Mouse (Mus musculus) G1E (cell line): ENCODE measurements around the gene Rab3b. TPM values are rescaled to one million over a fixed set of nuclear protein-coding genes. Genes with fewer than 3 reads are reported as not detected.

Experiments
- ATAC-seq: 2 replicates; pipeline ENCODE4 v1.8.0; 2016; ENCODE audit warnings: mild to moderate bottlenecking; ENCODE audit not compliant: insufficient number of reproducible peaks, poor library complexity, low FRiP score, severe bottlenecking; ENCODE audit errors: extremely low read depth
- DNase-seq: peaks from one replicate; pipeline ENCODE4 v3.0.0; 2012; ENCODE audit warnings: low spot score
- H3K27me3 ChIP-seq: 2 replicates; pipeline ENCODE4 v1.6.1; 2012; ENCODE audit warnings: mild to moderate bottlenecking, low read length, inconsistent platforms; ENCODE audit not compliant: insufficient read depth
- H3K36me3 ChIP-seq: replicated peaks from 2 replicates; pipeline ENCODE3; 2012; ENCODE audit warnings: mild to moderate bottlenecking, inconsistent platforms
- H3K4me1 ChIP-seq: 2 replicates; pipeline ENCODE4 v1.6.1; 2012; ENCODE audit warnings: low read depth, low read length, inconsistent platforms, mixed read lengths; ENCODE audit not compliant: insufficient read depth
- H3K4me3 ChIP-seq: 2 replicates; pipeline ENCODE4 v1.5.1; 2012; ENCODE audit warnings: low read depth, mild to moderate bottlenecking, inconsistent platforms, low read length, moderate library complexity, mixed read lengths
- H3K9me3 ChIP-seq: replicated peaks from 2 replicates; pipeline ENCODE4 v1.6.1; 2012; ENCODE audit warnings: inconsistent platforms
- CTCF ChIP-seq: IDR thresholded peaks from 2 replicates; pipeline ENCODE4 v1.5.1; 2012; ENCODE audit warnings: low read depth, low read length, inconsistent platforms, mixed read lengths
- GATA1 ChIP-seq: IDR thresholded peaks from 2 replicates; pipeline ENCODE4 v1.6.1; 2012; ENCODE audit warnings: borderline replicate concordance, low read length, inconsistent platforms, mixed read lengths
- GATA2 ChIP-seq: IDR thresholded peaks from 2 replicates; pipeline ENCODE4 v1.6.1; 2012; ENCODE audit warnings: low read depth, low read length, inconsistent platforms, borderline replicate concordance
- POLR2AphosphoS5 ChIP-seq: IDR thresholded peaks from 2 replicates; pipeline ENCODE4 v1.6.1; 2012; ENCODE audit warnings: low read depth, low read length, inconsistent platforms; ENCODE audit not compliant: insufficient replicate concordance
- TAL1 ChIP-seq: conservative IDR thresholded peaks from 2 replicates; pipeline ENCODE4 v1.6.1; 2012; ENCODE audit warnings: low read depth, low read length, inconsistent platforms, mixed read lengths
- polyA plus RNA-seq: library from polyadenylated mRNA; stranded (reverse); fragments of >175 nt; gene quantifications from 2 replicates; pipeline ENCODE4 v1.2.3, GENCODE M21; 2012
- total RNA-seq, 2 experiments: library from RNA; stranded (forward) in 1 of 2; stranded (reverse) in 1 of 2; fragments of 200-1000 nt in 1 of 2; fragments of >200 nt in 1 of 2; fragmentation: Nextera tagmentation in 1 of 2; gene quantifications; 2 replicates each; pipeline ENCODE4 v1.2.3; 2014 to 2017

Gene Rab3b
- total and polyA plus RNA-seq, 3 experiments, result 0.05 to 0.13 TPM; not detected in 1

DNA sequence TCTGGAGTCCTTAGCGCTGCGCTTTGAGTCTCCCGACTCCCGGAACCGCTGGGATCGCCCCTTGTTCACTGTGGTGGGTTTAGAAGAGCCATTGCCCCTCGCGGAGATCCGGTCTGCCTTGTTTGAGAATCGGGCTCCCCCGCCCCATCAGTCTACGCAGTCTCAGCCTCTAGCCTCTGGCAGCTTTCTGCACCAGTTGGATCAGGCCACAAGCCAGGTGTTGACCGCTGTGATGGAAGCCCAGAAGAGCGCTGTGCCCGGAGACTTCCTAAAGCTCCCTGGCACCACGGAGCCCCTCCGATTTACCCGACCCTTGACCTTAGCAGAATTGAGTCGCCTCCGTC, 30.4 kb upstream of the Rab3b start, which contains the start of gene A730015C16Rik:
Gene A730015C16Rik, minus strand, starts transcription at position 115 of the 344 bp plus-strand sequence.
- Histone ChIP-seq H3K4me1 (peaks cover 24% of the 10 kb centered on the region; the same call in 1 of the 2 replicates), H3K9me3 (no peaks in the 10 kb centered on the region), H3K36me3 (peaks cover 28% of the 10 kb centered on the region), H3K27me3 (no peaks in the 10 kb centered on the region), H3K4me3 (peak within 1 kb of the TSS; percentile 100)
- ATAC-seq (no peak), DNase-seq (no peak)
- TF ChIP-seq GATA2 (no peak), CTCF (no peak), POLR2AphosphoS5 (no peak), GATA1 (no peak), TAL1 (no peak)

DNA sequence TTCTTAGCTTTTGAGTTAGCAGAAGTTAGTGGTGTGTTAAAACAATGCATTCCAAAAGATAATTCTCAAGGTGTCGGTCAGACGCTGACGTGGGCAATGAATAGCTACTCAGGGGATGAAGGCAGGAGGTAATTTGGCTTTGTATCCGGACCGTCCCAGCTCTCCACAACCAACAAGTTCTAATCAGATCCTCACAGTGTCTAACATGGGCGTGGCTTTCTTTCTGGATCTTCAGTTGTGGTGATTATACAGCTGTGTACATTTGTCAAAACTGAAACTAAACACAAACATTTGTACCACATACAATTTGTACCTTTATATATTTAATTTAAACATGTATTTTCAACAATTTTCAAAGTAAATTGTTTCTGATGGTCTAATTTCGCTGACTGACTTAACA, 12.1 kb upstream of the Rab3b start:
- DNase-seq (no peak), ATAC-seq (peak; percentile 38)
- no peak overlapping the region; the same call in 1 of the 2 replicates for H3K4me3 ChIP-seq
- H3K27me3 ChIP-seq, result peaks cover 4% of the 10 kb centered on the region; the same call in 1 of the 2 replicates
- no peaks in the 10 kb centered on the region for H3K9me3 ChIP-seq
- no peak for TF ChIP-seq CTCF
- no peak for TF ChIP-seq GATA1
- TF ChIP-seq GATA2, result no peak
- TF ChIP-seq TAL1, result no peak
- no peak for TF ChIP-seq POLR2AphosphoS5
- H3K36me3 ChIP-seq, result peaks cover 11% of the 10 kb centered on the region
- H3K4me1 ChIP-seq, result peaks cover 28% of the 10 kb centered on the region

DNA sequence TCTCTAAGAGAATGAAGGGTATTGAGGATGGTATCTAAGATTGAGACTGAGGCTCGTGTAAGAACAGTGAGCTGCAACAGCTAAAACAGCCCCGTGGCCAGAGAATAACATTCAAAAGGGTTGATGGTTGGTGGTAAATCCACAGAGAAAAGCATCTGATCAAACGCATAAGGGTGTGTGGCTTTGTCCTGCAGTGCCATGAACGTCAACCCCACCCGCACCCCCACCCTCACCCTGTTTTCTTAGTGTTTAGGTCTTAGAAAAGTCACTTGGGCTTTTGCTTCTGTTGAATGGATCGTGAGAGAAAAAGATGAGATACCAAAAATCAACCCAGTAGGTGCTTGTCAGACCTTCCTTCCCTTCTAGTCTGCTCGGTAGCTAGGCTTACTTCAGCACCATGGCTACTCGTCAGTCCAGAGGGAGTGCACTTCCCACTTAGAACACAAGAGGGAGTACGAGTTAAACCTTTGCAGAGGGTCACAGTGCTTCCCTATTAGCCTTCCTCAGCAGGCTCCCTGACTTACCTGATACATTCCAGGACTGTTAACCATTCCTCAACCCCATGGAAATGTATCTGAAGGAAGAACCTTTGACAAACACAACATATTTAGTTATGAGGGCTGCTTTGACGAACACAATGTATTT, 9.0 kb upstream of the Rab3b start:
- H3K36me3 ChIP-seq, result no peaks in the 10 kb centered on the region
- ATAC-seq (peak; percentile 34; the same call in 1 of the 2 replicates), DNase-seq (peak; percentile 64)
- no peak overlapping the region for H3K4me3 ChIP-seq
- peak; percentile 97 for TF ChIP-seq CTCF
- no peak for TF ChIP-seq GATA2
- TF ChIP-seq POLR2AphosphoS5, result no peak
- TF ChIP-seq TAL1, result no peak
- H3K9me3 ChIP-seq, result no peaks in the 10 kb centered on the region
- peaks cover 4% of the 10 kb centered on the region; the same call in 1 of the 2 replicates for H3K27me3 ChIP-seq
- H3K4me1 ChIP-seq, result peaks cover 18% of the 10 kb centered on the region

DNA sequence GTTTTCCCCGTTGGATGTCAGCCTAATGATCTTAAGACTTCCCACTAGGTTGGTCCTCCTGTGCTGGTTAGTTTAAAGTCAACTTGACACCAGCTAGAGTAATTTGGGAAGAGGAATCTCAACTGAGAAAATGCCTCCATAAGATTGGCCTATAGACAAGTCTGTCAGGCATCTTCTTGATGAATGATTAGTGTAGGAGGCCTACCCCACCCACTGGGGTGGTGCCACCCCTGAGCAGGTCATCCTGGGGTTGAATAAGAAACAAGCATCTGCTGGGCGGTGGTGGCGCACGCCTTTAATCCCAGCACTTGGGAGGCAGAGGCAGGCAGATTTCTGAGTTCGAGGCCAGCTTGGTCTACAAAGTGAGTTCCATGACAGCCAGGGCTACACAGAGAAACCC, 5.1 kb upstream of the Rab3b start:
- no peak for ATAC-seq
- H3K36me3 ChIP-seq, result no peaks in the 10 kb centered on the region
- H3K9me3 ChIP-seq, result no peaks in the 10 kb centered on the region
- TF ChIP-seq POLR2AphosphoS5 (no peak), CTCF (no peak), GATA1 (no peak), GATA2 (no peak), TAL1 (no peak)
- H3K4me3 ChIP-seq, result no peak overlapping the region
- no peak for DNase-seq
- peaks cover under 1% of the 10 kb centered on the region; the same call in 1 of the 2 replicates for H3K4me1 ChIP-seq
- H3K27me3 ChIP-seq, result peaks cover 18% of the 10 kb centered on the region

DNA sequence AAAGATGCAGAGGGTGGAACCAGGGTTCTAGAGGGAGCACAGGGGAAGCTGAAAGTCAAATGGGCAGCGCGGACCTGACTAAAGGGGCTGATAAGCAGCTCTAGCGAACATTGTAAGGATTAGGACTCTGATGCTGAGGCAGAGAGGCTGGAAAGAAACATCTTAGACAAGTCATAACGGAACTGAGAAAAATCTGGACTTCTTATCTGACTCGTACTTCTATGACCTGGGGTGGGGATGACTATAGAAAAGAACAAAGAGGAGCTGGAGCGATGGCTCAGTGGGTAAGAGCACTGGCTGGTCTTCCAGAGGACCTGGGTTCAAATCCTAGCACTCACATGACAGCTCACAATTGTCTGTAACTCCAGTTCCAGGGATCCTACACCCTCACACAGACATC, 962 bp upstream of the Rab3b start:
- H3K4me1 ChIP-seq, result peaks cover 6% of the 10 kb centered on the region; the same call in 1 of the 2 replicates
- no peak for ATAC-seq
- H3K9me3 ChIP-seq, result no peaks in the 10 kb centered on the region
- peaks cover 32% of the 10 kb centered on the region for H3K27me3 ChIP-seq
- TF ChIP-seq TAL1 (no peak), POLR2AphosphoS5 (no peak)
- H3K36me3 ChIP-seq, result no peaks in the 10 kb centered on the region
- no peak for DNase-seq
- no peak overlapping the region for H3K4me3 ChIP-seq

GRCm38 (mm10) chr4:108883815-108884214, 5.0 kb downstream of the Rab3b start:
- no peak for ATAC-seq
- Histone ChIP-seq H3K27me3 (peaks cover 26% of the 10 kb centered on the region), H3K4me3 (no peak overlapping the region), H3K9me3 (no peaks in the 10 kb centered on the region), H3K4me1 (peaks cover 6% of the 10 kb centered on the region; the same call in 1 of the 2 replicates), H3K36me3 (no peaks in the 10 kb centered on the region)
- no peak for DNase-seq
- no peak for TF ChIP-seq POLR2AphosphoS5
- TF ChIP-seq GATA2, result no peak
- TF ChIP-seq CTCF, result no peak
- TF ChIP-seq TAL1, result no peak
